Mouse (Mus musculus): ENCODE results near the gene Macrod2. TPM values are rescaled to one million over a fixed set of nuclear protein-coding genes. Genes with fewer than 3 reads are reported as not detected.

The Macrod2 gene
- polyA plus RNA-seq, 1 experiment: not detected

DNA sequence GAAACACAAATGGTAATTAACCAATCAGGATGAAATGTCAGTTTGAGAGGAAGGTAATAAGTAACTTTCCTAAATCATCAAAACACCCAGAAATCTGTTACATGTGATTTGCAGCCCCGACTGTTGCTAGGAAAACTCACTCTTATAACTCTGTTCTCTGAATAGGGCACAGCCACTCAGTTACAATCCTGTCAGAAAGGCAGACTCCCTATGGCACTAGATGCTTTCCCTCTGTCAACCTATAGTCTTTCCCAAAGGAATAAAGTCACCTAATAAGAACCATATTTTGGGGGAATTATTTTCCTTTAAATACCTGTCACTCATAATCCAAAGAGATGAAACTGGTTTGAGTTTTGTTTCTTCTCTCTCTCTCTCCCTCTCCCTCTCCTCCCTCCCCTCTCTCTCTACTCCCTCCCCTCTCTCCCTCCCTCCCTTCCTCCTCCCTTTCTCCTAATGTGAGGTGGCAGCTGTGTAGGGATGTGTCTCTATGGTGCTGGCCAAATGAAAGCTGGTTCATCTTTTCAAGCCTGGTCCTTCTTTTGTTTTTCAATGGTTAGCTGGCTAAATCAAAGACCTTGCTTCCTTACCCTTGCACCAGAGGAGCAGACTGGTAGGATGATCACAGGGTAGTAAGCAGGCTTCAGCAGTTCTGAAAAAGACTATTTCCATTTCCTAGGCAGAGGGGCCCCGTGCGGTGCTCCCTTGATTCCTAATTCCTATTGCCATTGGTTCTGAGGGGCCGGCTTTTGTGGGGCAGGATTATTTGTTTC is 661.8 kb downstream of the Macrod2 start:
- Histone ChIP-seq H3K4me3 (ENCODE audit: insufficient read depth, low read depth, low read length) (no peak overlapping the region), H3K27ac (ENCODE audit: insufficient read depth, low read depth, low read length) (no peak overlapping the region), H3K4me1 (ENCODE audit: control insufficient read depth, insufficient read depth, low read length) (no peaks in the 10 kb centered on the region)
- TF ChIP-seq CTCF (IDR thresholded peaks at IDR 0.05; ENCODE audit: insufficient read depth, low read depth, low read length): no peak
- no peak for TF ChIP-seq POLR2A (IDR thresholded peaks at IDR 0.05; ENCODE audit: insufficient read depth, low read depth, low read length)
- WGBS: 53% methylated on average over 4 of the region's 4 CpGs

DNA sequence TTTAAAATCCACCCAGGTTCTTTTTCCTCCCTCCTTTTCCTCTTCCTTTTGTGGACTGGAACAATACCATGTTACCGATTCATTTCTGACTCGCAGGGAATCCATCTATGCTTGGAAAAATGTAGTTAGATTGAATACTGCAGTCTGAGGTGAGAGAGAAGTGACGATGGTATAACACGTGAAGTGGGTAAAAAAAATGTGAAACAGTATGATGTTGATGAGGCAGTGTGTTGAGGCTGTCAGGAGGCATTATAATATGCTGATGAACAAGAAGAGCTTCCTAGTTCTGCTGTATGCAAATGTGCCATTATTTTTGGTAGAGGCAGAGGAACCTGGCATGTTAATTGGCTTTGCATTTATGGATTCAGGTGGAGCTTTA is 662.3 kb downstream of the Macrod2 start:
- Histone ChIP-seq H3K27ac (ENCODE audit: insufficient read depth, low read depth, low read length) (no peak overlapping the region), H3K4me1 (ENCODE audit: control insufficient read depth, insufficient read depth, low read length) (no peaks in the 10 kb centered on the region), H3K4me3 (ENCODE audit: insufficient read depth, low read depth, low read length) (no peak overlapping the region)
- 71% methylated on average over 4 of the region's 4 CpGs for WGBS
- TF ChIP-seq POLR2A (IDR thresholded peaks at IDR 0.05; ENCODE audit: insufficient read depth, low read depth, low read length) (no peak), CTCF (IDR thresholded peaks at IDR 0.05; ENCODE audit: insufficient read depth, low read depth, low read length) (no peak)

DNA sequence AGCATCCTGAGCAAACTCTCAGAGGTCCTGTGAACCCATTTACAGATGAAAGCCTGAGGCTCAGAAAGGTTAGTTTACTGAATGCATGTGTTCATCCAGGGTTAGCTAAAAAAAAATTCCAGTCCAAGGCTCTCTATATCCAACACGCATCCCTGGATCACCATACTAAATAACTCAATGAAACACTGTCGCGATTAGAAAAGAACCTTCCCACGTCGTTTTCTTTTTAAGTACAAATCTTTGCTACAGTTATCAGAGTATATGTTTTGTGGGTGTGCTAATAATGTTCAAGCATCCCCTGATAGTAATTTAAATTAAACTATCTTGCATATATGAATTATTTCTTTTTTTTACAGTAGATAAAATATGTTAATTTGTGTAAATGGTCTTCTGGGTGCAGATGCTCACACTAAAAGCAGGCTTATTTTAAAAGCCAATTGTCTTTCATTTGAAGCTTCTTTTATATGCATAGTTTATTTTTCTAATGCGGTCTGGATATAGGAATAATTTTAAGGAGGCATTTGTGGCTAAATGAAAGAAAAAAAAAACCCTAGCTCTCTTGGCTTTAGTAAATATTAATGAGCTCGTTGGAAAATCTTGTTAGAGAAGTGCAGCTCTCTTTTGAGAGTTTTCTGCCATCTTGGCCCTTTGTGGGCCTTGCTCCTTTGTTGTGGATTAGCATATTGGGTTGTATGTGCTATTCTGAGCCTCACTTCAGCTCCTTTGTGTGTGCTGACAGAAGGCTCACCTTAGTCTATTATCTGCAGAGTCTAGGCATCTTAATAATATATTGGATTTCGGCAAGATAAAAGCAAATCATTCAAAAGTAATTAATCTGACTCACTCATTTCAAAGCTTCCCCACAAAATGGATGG is 679.1 kb downstream of the Macrod2 start:
- H3K27ac ChIP-seq (ENCODE audit: insufficient read depth, low read depth, low read length): no peak overlapping the region
- TF ChIP-seq CTCF (IDR thresholded peaks at IDR 0.05; ENCODE audit: insufficient read depth, low read depth, low read length) (no peak), POLR2A (IDR thresholded peaks at IDR 0.05; ENCODE audit: insufficient read depth, low read depth, low read length) (no peak)
- WGBS: 54% methylated on average over 8 of the region's 8 CpGs
- no peak overlapping the region for H3K4me3 ChIP-seq (ENCODE audit: insufficient read depth, low read depth, low read length)
- no peaks in the 10 kb centered on the region for H3K4me1 ChIP-seq (ENCODE audit: control insufficient read depth, insufficient read depth, low read length)

DNA sequence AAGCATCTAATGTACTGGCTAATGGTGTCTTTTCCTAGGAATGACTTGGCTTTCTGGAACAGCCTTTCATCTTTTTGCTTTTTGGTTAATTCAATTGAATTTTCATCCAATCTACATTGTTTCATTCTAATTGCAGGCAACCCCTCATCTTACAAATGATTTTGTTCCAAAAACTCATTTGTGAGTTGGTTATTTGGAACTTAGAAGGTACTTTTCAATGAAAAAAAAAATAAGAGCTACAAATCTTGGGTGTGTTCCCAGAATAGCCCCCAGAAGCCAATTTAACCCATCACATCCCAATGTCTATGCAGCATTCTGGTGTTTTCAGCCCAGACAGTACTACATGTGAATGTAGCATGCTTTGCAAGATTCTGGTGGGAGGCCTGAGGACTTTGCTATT is 683.1 kb downstream of the Macrod2 start:
- H3K4me3 ChIP-seq (ENCODE audit: insufficient read depth, low read depth, low read length): no peak overlapping the region
- H3K27ac ChIP-seq (ENCODE audit: insufficient read depth, low read depth, low read length): no peak overlapping the region
- H3K4me1 ChIP-seq (ENCODE audit: control insufficient read depth, insufficient read depth, low read length): no peaks in the 10 kb centered on the region
- TF ChIP-seq CTCF (IDR thresholded peaks at IDR 0.05; ENCODE audit: insufficient read depth, low read depth, low read length) (no peak), POLR2A (IDR thresholded peaks at IDR 0.05; ENCODE audit: insufficient read depth, low read depth, low read length) (no peak)

DNA sequence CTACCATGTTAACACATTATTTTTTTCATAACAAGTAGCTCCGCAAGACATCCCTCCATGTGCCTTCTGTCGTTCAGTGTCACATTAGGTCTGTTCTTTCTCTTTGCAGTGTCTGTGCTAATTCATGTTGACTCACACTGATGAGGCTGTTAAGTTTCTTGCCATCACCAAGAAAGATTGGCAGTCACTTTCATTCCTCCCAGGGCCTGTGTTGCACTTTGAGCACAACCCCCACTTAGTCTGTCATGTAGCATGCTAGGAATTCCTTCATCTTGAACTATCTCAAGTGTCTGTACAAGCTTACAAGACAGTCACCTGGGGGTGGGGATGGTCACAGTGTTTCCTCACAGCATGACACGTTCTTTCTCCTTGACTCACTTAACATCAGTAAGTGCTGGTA is 696.2 kb downstream of the Macrod2 start:
- Histone ChIP-seq H3K4me3 (ENCODE audit: insufficient read depth, low read depth, low read length) (no peak overlapping the region), H3K4me1 (ENCODE audit: control insufficient read depth, insufficient read depth, low read length) (no peaks in the 10 kb centered on the region), H3K27ac (ENCODE audit: insufficient read depth, low read depth, low read length) (no peak overlapping the region)
- TF ChIP-seq POLR2A (IDR thresholded peaks at IDR 0.05; ENCODE audit: insufficient read depth, low read depth, low read length): no peak
- WGBS: 90% methylated on average over 3 of the region's 3 CpGs

DNA sequence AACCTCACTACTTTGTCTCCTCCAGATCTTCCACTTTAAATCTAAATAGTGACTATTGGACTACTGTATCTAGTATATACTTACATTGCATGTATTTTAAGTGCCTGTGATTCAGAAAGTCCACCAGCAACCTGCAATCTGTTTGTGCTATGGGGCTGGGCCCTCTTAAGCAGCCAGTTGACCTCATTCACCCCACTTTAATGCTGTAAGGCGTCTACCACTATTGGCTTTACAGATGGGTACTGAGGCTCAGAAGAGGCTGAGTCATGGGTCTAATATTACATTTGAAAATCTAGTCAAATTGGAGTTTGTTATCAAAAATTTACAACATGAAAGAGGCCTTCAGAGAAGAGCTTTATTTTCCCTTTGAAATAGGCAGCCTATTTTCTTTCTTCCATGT is 722.5 kb downstream of the Macrod2 start:
- H3K4me1 ChIP-seq (ENCODE audit: control insufficient read depth, insufficient read depth, low read length): no peaks in the 10 kb centered on the region
- TF ChIP-seq CTCF (IDR thresholded peaks at IDR 0.05; ENCODE audit: insufficient read depth, low read depth, low read length) (no peak), POLR2A (IDR thresholded peaks at IDR 0.05; ENCODE audit: insufficient read depth, low read depth, low read length) (no peak)
- WGBS: 89% methylated on average over 1 of the region's 1 CpGs
- no peak overlapping the region for H3K4me3 ChIP-seq (ENCODE audit: insufficient read depth, low read depth, low read length)
- no peak overlapping the region for H3K27ac ChIP-seq (ENCODE audit: insufficient read depth, low read depth, low read length)

DNA sequence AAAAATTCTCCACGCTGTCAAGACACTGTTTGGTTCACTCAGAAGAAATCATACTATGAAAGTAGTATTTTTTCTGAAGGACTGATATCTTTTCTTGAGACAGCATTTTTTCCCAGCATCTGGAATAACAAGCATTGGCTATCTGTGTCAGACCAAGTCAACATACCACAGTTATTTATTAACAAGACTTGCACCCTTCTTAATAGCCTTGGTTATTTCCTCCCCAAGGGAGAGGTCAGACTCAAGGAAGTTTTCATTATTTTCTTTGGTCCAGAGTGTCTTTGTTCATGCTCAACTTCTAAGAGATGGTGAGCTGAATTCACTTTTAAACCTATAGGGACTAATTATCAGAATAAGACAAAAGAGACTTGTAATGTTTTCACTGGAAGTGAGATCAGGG is 728.8 kb downstream of the Macrod2 start:
- H3K4me3 ChIP-seq (ENCODE audit: insufficient read depth, low read depth, low read length): no peak overlapping the region
- 87% methylated on average over 1 of the region's 1 CpGs for WGBS
- H3K4me1 ChIP-seq (ENCODE audit: control insufficient read depth, insufficient read depth, low read length): no peaks in the 10 kb centered on the region
- no peak overlapping the region for H3K27ac ChIP-seq (ENCODE audit: insufficient read depth, low read depth, low read length)
- no peak for TF ChIP-seq POLR2A (IDR thresholded peaks at IDR 0.05; ENCODE audit: insufficient read depth, low read depth, low read length)
- no peak for TF ChIP-seq CTCF (IDR thresholded peaks at IDR 0.05; ENCODE audit: insufficient read depth, low read depth, low read length)

DNA sequence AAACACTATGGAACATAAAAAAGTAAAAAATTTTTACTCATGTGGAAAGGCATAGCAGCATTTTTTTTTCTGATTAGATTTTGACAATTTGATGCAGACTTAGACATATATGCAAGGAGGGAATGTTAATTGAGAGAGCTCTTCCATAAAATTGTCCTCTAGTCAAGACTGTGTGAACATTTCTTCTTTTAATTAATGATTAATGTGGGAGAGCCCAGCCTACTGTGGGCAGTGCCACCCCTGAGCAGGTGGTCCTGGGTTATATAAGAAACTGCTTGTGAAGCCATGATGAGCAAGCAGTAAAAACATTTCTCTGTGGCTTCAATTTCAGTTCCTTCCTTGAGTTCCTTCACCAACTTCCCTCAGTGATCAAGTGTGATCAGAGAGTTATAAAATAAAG is 730.5 kb downstream of the Macrod2 start:
- H3K4me1 ChIP-seq (ENCODE audit: control insufficient read depth, insufficient read depth, low read length): no peaks in the 10 kb centered on the region
- H3K4me3 ChIP-seq (ENCODE audit: insufficient read depth, low read depth, low read length): no peak overlapping the region
- H3K27ac ChIP-seq (ENCODE audit: insufficient read depth, low read depth, low read length): no peak overlapping the region
- TF ChIP-seq POLR2A (IDR thresholded peaks at IDR 0.05; ENCODE audit: insufficient read depth, low read depth, low read length): no peak
- no peak for TF ChIP-seq CTCF (IDR thresholded peaks at IDR 0.05; ENCODE audit: insufficient read depth, low read depth, low read length)

DNA sequence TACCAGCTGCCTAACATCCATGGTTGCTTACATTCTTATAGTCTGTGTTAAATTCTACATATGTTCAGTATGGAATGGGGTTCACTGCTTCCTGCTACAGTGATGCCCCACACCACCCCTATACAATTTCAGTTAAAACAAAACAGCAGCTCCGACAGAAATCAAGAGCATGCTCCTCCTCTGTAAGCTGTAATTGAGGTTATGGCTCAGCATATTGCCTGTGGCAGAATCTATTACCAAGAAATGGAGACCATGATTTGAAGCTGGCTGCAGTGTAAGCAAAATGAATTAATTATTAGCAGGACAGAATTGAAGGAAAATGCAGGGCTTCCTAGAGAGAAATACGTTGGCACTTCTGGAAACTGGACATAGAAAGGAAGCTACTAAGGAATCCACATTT is 747.2 kb downstream of the Macrod2 start:
- Histone ChIP-seq H3K4me1 (ENCODE audit: control insufficient read depth, insufficient read depth, low read length) (no peaks in the 10 kb centered on the region), H3K27ac (ENCODE audit: insufficient read depth, low read depth, low read length) (no peak overlapping the region), H3K4me3 (ENCODE audit: insufficient read depth, low read depth, low read length) (no peak overlapping the region)
- WGBS: 69% methylated on average over 2 of the region's 2 CpGs
- TF ChIP-seq CTCF (IDR thresholded peaks at IDR 0.05; ENCODE audit: insufficient read depth, low read depth, low read length): no peak
- no peak for TF ChIP-seq POLR2A (IDR thresholded peaks at IDR 0.05; ENCODE audit: insufficient read depth, low read depth, low read length)
